Mouse (Mus musculus): ENCODE results near the gene Srd5a1. TPM values are rescaled to one million over a fixed set of nuclear protein-coding genes. Genes with fewer than 3 reads are reported as not detected.

Gene Srd5a1
- polyA plus RNA-seq, 1 experiment from 2014 or later: 3.0 TPM

DNA sequence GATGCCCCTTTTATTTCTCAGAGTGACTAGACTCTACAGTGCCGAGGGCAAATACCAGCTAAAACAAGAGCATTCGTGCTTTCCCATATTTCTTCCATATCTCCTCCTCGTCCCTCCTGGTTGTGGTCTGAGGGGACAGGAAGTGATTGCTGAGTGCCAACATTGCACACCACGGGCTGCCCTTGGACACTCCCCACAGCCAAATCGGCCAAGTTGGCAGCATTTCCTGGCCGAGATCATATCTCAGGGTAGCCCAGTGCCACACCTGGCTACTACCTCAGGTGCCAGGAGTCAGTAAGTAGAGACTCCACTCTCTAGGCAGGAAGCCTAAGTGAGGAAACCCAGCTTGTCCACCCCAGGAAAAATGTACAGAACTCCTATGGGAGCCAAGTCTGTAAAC lies 70.0 kb downstream of the Srd5a1 start:
- no peak for ATAC-seq (ENCODE audit: insufficient read depth)

GRCm38 (mm10) chr13:69538327-69538726 lies 72.9 kb downstream of the Srd5a1 start:
- Histone ChIP-seq H3K4me1 (replicated peaks) (peaks cover 29% of the 10 kb centered on the region), H3K36me3 (replicated peaks) (no peaks in the 10 kb centered on the region), H3K9ac (no peak overlapping the region), H3K4me3 (replicated peaks) (no peak overlapping the region), H3K9me3 (replicated peaks) (no peaks in the 10 kb centered on the region), H3K27ac (replicated peaks) (no peak overlapping the region), H3K27me3 (no peaks in the 10 kb centered on the region), H3K4me2 (no peak overlapping the region)
- WGBS (ENCODE audit: insufficient replicate concordance): 25% methylated on average over 4 of the region's 4 CpGs
- ATAC-seq (ENCODE audit: insufficient read depth): no peak

More for the DNA sequence above, 70.0 kb downstream of the Srd5a1 start:
- no peak overlapping the region for H3K4me3 ChIP-seq (replicated peaks)
- H3K9ac ChIP-seq: no peak overlapping the region
- no peaks in the 10 kb centered on the region for H3K9me3 ChIP-seq (replicated peaks)
- H3K27ac ChIP-seq (replicated peaks): no peak overlapping the region
- H3K27me3 ChIP-seq: peaks cover 3% of the 10 kb centered on the region; the same call in 1 of the 2 replicates
- WGBS (ENCODE audit: insufficient replicate concordance): 34% methylated on average over 6 of the region's 6 CpGs
- no peaks in the 10 kb centered on the region for H3K36me3 ChIP-seq (replicated peaks)
- peaks cover 18% of the 10 kb centered on the region for H3K4me1 ChIP-seq (replicated peaks)
- no peak overlapping the region for H3K4me2 ChIP-seq

DNA sequence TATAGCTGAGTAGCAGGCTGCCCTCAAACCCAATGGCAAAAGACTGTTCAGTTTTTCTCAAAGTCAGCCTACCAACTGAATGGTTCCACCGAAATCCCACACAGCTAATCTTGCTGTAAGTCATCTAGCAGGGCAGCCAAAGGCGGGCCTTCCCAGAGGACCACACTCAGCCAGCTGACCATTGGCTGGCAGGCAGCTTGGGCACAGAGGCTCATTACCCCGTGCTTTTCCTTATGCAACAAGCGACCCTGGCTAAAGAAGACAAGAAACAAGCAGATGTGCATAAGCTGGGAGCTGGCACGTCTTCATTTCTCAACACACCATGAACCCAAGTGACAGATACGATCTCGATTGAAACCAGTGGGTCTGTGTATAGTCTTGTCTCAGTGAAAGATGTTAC lies 73.9 kb downstream of the Srd5a1 start:
- H3K27ac ChIP-seq (replicated peaks): no peak overlapping the region
- WGBS (ENCODE audit: insufficient replicate concordance): 63% methylated on average over 7 of the region's 7 CpGs
- no peaks in the 10 kb centered on the region for H3K9me3 ChIP-seq (replicated peaks)
- no peak for ATAC-seq (ENCODE audit: insufficient read depth)
- H3K9ac ChIP-seq: no peak overlapping the region
- H3K4me1 ChIP-seq (replicated peaks): peaks cover 34% of the 10 kb centered on the region
- no peaks in the 10 kb centered on the region for H3K27me3 ChIP-seq
- no peak overlapping the region for H3K4me3 ChIP-seq (replicated peaks)
- no peak overlapping the region for H3K4me2 ChIP-seq
- H3K36me3 ChIP-seq (replicated peaks): no peaks in the 10 kb centered on the region

GRCm38 (mm10) chr13:69536021-69536420 lies 75.2 kb downstream of the Srd5a1 start:
- H3K4me2 ChIP-seq: peak overlapping the region; percentile 95
- peak overlapping the region; percentile 92 for H3K9ac ChIP-seq
- H3K27me3 ChIP-seq: no peaks in the 10 kb centered on the region
- H3K9me3 ChIP-seq (replicated peaks): no peaks in the 10 kb centered on the region
- no peaks in the 10 kb centered on the region for H3K36me3 ChIP-seq (replicated peaks)
- WGBS (ENCODE audit: insufficient replicate concordance): 73% methylated on average over 4 of the region's 4 CpGs
- H3K4me3 ChIP-seq (replicated peaks): peak overlapping the region; percentile 95
- no peak overlapping the region for H3K27ac ChIP-seq (replicated peaks)
- ATAC-seq (ENCODE audit: insufficient read depth): no peak
- H3K4me1 ChIP-seq (replicated peaks): peaks cover 47% of the 10 kb centered on the region

DNA sequence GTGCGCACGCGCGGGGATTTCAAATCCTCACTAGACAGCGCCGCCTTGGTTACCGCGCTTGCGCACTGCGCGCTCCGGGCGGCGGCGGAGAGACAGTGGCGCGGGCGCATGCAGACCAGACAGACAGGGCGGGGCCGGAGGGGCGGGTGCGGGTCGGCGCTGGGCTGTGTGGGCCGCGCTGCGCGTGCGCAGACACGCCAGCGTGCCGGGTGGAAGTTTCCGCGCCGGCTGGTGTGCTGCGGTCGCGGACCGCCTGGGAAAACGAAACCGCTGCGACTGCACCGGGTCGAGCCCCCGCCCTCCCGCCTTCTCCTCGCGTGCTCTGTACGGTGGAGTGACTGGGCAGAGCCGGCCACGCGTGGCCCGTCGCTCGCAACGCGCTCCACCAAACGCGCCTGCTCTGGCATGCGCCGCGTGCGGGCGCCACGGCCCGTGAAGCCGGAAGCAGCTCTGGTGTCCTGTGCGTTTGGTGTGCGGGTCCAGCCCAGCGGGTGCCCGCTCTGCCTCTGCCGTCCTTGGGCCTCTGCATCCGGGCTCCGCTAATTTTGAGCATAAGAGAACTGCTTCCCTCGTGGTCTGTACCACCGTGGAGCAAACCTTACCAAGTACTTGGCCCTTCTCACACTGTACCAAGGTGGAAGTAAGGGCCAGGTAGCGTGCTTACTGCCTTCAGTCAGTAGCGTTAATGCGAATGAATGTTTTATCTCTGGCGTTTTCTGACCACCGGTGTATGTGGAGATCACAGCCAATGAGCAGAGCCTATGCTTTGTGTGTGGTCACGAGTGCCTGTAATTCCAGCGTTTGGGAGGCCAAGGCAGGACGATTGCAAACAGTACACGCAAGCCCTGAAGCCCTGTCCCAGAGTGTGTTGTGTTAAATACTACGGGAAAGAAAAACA lies 76.3 kb downstream of the Srd5a1 start:
- peak overlapping the region; percentile 95 for H3K4me3 ChIP-seq (replicated peaks)
- peak overlapping the region; percentile 95 for H3K4me2 ChIP-seq
- ATAC-seq (ENCODE audit: insufficient read depth): peak; percentile 92
- H3K36me3 ChIP-seq (replicated peaks): peaks cover 6% of the 10 kb centered on the region; the same call in 1 of the 2 replicates
- peaks cover 58% of the 10 kb centered on the region for H3K4me1 ChIP-seq (replicated peaks)
- peak overlapping the region; percentile 96 for H3K27ac ChIP-seq (replicated peaks)
- under 1% methylated on average over 85 of the region's 86 CpGs for WGBS (ENCODE audit: insufficient replicate concordance)
- H3K27me3 ChIP-seq: no peaks in the 10 kb centered on the region
- H3K9ac ChIP-seq: peak overlapping the region; percentile 92
- H3K9me3 ChIP-seq (replicated peaks): no peaks in the 10 kb centered on the region

GRCm38 (mm10) chr13:69534334-69534653 lies 76.9 kb downstream of the Srd5a1 start, which contains the start of gene Tent4a:
TSS of gene Tent4a (minus strand) at chr13:69534617.
- peak; percentile 82 for ATAC-seq (ENCODE audit: insufficient read depth)
- Histone ChIP-seq H3K27ac (replicated peaks) (peak within 1 kb of the TSS; percentile 96), H3K4me2 (peak within 1 kb of the TSS; percentile 95), H3K4me1 (replicated peaks) (peaks cover 58% of the 10 kb centered on the region), H3K9ac (peak within 1 kb of the TSS; percentile 92), H3K4me3 (replicated peaks) (peak within 1 kb of the TSS; percentile 95), H3K36me3 (replicated peaks) (peaks cover 10% of the 10 kb centered on the region; the same call in 1 of the 2 replicates), H3K27me3 (no peaks in the 10 kb centered on the region), H3K9me3 (replicated peaks) (no peaks in the 10 kb centered on the region)
- WGBS (ENCODE audit: insufficient replicate concordance): 2% methylated on average over 47 of the region's 57 CpGs

DNA sequence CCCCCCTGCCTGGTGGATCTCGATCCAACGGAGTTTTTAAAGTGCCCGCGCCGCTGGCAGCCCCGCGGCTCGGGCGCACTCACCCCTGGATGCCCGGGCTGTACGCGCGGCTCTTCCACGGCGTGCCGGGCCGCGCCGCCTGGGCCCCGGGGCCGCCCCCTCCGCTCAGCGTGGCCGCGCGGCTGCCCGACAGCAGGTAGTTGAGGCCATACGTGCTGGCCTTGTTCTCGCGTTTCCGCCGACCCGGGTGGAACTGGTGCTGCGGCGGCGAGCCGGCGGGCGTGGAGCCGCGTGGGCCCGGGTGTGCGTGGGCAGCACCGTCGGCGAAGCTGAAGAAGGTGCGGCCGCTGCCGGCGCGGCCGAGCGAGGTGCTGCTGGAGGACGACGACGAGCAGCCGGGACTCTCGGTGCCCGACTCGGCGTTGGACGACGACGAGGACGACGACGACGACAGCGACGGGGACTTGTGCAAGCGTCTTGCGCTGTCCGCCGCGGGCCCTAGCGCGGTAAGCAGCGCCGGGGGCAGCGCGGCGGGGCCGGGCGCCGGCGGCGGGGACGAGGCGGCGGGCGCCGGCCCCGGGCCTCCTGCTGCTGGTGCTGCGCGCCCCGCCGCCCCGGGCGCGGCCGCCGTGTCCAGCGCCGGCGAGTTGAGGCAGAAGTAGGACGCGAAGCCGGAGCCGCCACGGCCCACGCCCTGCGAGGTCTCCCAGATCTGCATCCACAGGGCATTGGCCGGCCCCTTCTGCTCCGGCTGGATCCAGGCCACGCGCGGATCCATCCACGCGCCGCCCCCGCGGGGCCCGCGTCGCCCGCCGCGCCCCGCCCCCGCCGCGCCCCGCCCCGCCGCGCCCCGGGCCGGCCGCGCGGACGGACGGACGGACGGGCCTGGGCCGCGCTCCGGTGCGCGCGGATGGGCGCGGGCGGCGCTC lies 77.6 kb downstream of the Srd5a1 start, which contains the start of gene Nsun2:
TSS of gene Nsun2 (plus strand) at position 342 of the 929 bp plus-strand sequence.
- Histone ChIP-seq H3K4me2 (peak within 1 kb of the TSS; percentile 95), H3K27ac (replicated peaks) (peak within 1 kb of the TSS; percentile 96), H3K27me3 (no peaks in the 10 kb centered on the region), H3K36me3 (replicated peaks) (peaks cover 10% of the 10 kb centered on the region; the same call in 1 of the 2 replicates), H3K9me3 (replicated peaks) (no peaks in the 10 kb centered on the region), H3K4me1 (replicated peaks) (peaks cover 62% of the 10 kb centered on the region), H3K9ac (peak within 1 kb of the TSS; percentile 88), H3K4me3 (replicated peaks) (peak within 1 kb of the TSS; percentile 95)
- peak; percentile 54 for ATAC-seq (ENCODE audit: insufficient read depth)
- WGBS (ENCODE audit: insufficient replicate concordance): under 1% methylated on average over 139 of the region's 155 CpGs

DNA sequence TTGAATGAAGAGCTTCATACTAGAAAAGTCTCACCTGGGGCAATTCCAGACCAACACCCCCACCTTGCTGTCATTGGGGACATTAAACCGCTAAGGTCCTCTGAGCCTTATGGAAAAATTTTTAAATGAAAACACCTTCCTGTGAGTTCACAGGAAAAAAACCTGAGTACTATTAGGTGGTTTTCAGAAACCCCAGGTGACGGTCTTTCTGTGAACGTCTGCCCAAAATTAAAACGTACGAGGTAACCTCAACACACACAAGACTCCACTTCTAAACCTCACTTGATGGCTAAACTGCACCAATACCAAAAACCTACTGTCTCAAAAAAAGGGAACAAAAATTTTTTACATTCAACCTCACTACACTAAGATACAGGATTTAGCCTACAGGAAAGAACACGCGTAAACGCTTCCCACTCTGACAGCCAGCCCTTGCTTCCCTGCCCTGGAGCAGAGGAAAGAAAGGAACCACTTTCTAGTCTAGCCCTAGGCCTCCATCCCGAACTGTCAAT lies 78.3 kb downstream of the Srd5a1 start:
- no peak for ATAC-seq (ENCODE audit: insufficient read depth)
- Histone ChIP-seq H3K36me3 (replicated peaks) (peaks cover 10% of the 10 kb centered on the region; the same call in 1 of the 2 replicates), H3K27me3 (no peaks in the 10 kb centered on the region), H3K4me2 (peak overlapping the region; percentile 95), H3K9me3 (replicated peaks) (no peaks in the 10 kb centered on the region), H3K9ac (peak overlapping the region; percentile 88), H3K4me3 (replicated peaks) (peak overlapping the region; percentile 95), H3K27ac (replicated peaks) (peak overlapping the region; percentile 96), H3K4me1 (replicated peaks) (peaks cover 62% of the 10 kb centered on the region)
- 1% methylated on average over 9 of the region's 9 CpGs for WGBS (ENCODE audit: insufficient replicate concordance)

DNA sequence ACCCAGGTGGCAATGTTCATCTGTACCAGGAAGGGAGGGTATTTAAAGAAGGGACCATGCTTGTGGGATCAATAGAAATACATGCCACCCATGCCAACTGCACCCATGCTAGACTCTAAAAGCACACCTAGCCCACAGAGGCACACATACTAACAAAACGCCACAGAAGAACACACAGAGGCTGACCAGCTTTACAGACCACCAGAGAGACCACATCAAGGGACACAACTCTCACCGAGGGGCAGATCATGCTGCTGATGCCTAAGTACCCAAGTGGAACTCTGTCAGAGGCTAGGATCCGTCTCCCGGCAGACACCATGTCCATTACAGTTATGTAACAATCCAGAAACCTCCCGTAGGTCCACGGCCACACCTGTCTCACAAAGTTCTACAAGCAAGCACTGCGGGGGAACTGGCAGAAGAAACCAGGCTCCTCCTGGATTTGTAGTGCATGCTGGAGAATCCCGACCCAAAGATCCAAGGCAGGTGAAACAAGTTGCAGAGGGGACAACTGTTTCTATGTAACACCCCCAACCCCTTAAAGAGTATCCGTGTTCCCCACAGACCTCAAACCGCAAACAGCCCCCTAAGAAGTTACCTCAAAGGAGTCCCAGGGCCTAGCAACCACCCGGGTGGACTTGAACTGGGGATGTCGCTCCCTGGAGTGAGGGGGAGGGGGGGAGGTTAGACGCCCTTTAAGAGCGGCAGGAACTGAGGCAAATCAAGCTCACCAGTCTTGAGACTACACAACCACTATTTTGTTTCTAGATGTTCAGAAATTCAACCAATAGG lies 78.9 kb downstream of the Srd5a1 start:
- peak overlapping the region; percentile 95 for H3K4me2 ChIP-seq
- no peak overlapping the region for H3K27ac ChIP-seq (replicated peaks)
- H3K9me3 ChIP-seq (replicated peaks): no peaks in the 10 kb centered on the region
- peak overlapping the region; percentile 88 for H3K9ac ChIP-seq
- peaks cover 62% of the 10 kb centered on the region for H3K4me1 ChIP-seq (replicated peaks)
- WGBS (ENCODE audit: insufficient replicate concordance): 27% methylated on average over 14 of the region's 14 CpGs
- H3K36me3 ChIP-seq (replicated peaks): peaks cover 10% of the 10 kb centered on the region; the same call in 1 of the 2 replicates
- H3K27me3 ChIP-seq: no peaks in the 10 kb centered on the region
- ATAC-seq (ENCODE audit: insufficient read depth): no peak
- peak overlapping the region; percentile 95 for H3K4me3 ChIP-seq (replicated peaks)

GRCm38 (mm10) chr13:69531431-69531830 lies 79.8 kb downstream of the Srd5a1 start:
- H3K27me3 ChIP-seq: no peaks in the 10 kb centered on the region
- no peaks in the 10 kb centered on the region for H3K9me3 ChIP-seq (replicated peaks)
- peaks cover 10% of the 10 kb centered on the region; the same call in 1 of the 2 replicates for H3K36me3 ChIP-seq (replicated peaks)
- WGBS (ENCODE audit: insufficient replicate concordance): 48% methylated on average over 6 of the region's 6 CpGs
- H3K4me2 ChIP-seq: peak overlapping the region; percentile 95
- peak overlapping the region; percentile 95 for H3K4me3 ChIP-seq (replicated peaks)
- no peak for ATAC-seq (ENCODE audit: insufficient read depth)
- H3K4me1 ChIP-seq (replicated peaks): peaks cover 69% of the 10 kb centered on the region
- no peak overlapping the region; the same call in 1 of the 2 replicates for H3K27ac ChIP-seq (replicated peaks)
- peak overlapping the region; percentile 88; the same call in 1 of the 2 replicates for H3K9ac ChIP-seq

All from liver, embryonic 15.5 days (tissue).